Mouse (Mus musculus): ENCODE results near the gene Paqr9.
A peak's percentile ranks its signal among the peaks of the same experiment; 100 is the strongest.

The Paqr9 gene

DNA sequence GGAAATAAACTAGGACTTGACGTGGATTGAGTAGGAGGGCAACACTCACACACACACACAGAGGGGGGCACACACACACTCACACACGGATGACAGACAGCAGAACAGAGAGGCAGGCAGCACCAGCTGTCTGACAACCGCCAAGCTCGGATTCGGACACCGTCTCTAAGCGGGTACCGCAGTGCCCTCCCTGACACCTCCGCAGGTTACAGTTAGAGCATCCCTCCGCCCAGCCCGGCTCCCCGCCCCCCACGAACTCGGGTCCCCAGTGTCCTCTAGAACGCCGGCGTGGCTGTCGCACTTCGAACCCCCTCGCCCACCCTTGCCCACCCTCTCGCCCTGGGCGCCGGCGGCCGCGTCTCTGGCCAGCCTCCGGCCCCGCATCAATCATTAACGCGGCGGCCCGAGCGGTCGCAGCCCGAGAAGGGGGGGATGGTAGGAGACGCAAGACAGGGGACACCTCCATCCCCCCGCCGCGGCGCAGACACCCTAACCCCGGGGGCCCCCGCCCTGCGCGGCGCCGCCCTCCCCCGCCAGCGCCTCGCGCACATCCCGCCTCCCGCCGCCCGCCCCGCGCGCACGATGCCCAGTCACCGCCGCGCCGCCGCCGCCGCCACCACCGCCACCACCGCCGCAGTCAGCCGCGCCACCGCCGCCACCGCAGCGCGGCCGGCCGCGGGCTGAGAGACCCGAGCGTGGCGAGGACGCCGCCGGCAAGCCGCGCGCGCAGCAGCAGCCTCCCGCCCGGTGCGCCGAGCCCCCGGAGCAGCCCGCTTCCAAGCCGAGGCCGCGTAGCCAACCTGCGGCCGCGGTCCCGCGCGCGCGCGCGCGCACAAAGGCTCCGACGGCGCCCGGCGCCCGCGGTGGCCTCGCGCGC lies at the start of gene Paqr9:
Gene Paqr9, plus strand, starts transcription at position 599 of the 877 bp plus-strand sequence.
- DNase-seq = peak; percentile 74 to 80

DNA sequence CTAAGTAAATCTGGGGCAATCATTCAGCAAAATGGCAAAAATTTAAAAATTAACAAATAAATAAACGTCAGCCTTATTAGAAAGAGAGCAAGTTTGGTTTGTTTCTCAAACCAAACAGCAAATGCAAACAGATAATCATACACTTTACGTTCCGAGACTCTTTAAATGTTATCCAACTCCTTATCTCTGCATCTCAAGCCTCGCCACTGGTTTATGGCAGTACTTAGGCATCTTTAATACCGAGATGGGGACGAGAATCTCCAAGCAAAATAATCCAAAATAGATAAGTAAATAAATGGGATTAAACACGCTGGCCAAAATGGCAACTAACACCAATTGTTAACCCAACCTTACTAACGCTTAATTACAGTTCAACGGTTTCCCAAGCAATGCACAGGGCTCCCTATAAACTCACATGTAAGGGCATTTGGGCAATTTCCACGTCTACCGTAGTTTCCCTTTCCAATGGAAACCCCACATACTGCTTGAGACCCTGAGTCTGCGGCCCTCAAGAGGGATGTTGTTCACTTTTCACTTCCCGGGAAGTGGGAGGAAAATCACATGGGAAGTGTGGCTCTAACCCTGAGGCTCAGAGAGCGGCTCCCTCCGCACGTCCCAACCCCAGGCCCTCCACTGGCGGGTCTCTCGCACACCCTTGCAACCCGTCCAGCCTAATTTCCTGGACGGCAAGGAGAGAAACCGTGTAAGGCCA lies 48.6 kb upstream of the Paqr9 start:
- no peak for DNase-seq

DNA sequence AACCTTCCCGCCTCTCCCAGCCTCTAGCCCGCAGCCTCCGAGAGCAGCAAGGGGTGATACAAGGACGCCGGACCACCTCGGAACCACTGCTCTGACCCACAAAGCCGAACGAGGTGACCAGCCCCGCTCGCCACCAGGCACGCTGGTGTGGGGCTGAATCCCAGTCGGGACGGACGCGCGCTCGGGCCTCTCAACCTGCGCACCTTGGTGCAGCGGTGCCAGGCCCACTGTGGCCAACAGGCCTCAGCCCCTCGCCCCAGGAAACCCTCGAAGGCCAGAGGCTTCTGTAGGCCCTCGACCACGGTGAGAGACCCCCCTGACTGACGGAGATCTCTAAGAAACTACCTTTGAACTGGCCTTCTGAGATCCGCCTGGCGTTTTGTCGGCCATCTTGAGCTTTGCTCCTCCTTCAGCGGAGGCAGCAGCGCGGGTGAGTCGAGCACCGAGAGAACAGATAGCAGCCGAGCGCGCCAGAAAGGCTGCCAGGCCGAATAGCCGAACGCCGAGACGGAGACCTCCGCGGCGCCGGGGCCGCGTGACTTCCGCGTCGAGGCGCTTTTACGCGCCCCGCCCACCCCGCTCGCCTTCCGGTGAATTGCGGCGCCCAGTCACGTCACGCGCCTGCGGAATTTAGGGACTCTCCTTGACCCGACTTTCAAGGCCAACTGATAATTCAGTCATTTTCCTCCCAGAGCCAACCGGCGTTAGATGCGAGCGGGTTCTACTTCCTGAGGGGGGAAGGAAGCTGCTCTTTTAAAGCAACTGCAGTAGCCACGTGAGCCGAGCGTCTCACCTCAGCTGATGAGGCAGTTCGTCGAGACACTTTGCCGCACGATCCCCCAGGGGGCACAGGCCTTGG lies 47.8 kb upstream of the Paqr9 start, which contains the start of gene U2surp:
Gene U2surp, minus strand, starts transcription at position 525 of the 859 bp plus-strand sequence.
- DNase-seq = peak; percentile 97 to 98

DNA sequence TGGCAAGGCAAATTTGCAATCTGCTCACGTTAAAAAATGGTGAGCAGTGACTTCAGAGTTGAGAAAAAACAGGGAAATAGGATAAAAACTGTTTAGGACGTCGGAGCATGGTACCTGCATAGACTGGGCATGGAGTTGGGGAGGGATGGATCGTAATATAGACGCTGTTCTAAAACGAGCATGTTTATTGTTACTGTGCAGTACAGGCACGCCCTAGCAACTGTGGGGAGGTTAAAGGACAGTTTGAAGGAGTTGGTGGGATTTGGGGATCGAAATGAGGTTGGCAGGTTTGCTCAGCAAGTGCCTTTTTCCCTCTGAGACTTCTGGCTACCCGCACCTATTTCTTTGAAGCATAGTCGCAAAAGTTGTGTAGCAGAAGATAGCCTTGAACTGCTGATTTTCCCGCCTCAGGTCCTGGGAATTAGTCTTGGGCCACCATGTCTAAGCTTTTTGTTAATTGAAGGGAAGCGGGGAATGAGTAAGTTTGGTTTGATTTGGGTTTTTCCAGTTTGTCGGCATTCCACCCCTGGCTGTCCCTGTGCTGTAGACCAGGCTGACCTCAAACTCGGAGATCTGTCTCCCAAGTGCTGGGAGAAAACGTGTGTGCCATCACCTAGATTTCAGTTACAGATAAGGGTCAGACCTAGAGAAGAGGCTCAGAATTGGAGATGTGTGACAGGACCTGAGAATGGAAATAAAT lies 47.0 kb upstream of the Paqr9 start:
- DNase-seq = no peak

DNA sequence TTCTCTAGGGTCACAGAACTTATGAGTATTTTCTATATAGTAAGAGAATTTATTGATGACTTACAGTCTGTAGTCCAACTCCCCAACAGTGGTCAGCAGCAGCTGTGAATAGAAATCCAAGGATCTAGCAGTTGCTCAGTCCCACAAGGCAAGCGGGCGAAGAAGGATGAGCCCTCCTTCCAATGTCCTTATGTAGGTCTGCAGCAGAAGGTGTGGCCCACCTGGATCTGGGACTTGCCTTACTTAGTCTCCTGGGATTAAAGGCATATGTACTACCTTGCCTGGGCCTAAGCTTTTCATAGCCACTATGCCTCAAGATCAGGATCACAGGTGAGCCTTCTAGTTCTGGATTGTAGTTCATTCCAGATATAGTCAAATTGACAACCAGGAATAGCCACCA lies 45.7 kb upstream of the Paqr9 start:
- DNase-seq = no peak

DNA sequence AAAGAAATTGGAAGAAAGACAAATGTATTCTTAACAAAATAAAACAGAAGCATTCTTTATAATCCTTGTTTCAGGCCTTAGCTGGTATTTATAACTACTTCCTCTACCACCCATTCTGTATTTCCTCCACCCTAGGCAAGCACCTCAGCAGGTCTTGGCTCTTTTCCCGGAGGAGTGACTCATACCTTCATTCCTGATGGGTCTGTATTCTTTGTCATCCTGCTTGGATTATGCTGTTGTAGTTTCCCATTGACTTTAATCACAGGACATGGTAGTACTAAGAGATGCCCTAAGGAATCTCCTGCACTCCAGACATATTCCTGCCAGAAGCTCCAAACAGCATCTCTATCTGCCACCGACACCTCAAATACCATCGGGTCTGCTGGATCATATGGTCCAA lies 45.1 kb upstream of the Paqr9 start:
- peak; percentile 48 to 49 for DNase-seq

DNA sequence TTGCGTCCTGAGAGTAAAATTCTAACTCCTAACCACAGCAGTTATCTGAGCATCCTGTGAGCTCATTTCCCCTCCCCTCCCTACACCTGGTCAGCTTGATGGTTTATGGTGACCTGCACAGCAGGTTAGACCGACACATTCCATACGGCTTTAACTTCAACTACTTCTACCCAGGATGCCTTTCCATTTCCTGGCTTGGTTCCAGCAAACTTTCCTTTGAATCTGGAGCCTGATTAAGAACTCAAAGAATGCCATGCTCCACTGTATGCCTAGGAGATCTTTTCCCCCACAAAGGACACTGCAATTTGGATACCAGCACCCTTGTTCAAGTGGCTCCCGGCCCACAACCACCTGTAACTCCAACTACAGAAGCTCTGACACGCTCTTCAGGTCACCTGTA lies 38.9 kb upstream of the Paqr9 start:
- no peak for DNase-seq

DNA sequence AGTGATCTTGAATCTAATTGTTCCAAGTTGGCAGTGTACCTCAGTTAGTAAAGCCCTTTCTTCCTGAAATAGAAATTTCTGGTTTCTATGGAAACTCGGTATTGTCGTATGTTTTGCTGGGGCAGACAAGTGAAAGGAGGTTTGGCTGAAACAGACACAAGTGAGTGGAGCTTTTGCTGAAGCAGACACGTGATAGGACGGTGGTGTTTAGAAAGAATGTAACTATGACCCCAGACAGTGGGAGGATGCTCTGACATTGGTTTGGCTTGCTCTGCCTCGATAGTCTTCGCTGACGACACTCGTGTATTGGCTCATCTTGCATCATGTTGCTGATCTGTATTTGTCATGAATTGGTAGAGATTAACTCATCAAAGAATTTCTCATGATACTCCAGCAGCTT lies 38.4 kb upstream of the Paqr9 start:
- DNase-seq = no peak

DNA sequence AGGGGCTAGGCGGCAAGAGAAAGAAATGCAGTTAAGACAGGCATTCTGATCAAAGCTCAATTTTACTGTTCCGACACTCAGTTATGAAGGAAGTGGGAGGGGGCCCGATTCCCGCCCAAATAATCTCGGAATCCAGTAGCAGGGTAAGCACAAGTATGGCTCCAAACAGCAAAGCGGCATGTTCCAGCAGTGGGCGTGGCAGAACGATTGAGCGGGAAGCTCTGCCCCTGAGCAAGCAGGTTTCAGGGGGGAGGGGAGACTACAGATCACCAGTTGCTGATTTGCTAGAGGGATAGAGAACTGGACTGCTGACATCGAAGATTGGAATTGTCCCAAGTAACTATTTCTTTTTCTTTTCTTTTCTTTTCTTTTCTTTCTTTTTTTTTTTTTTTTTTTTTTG lies 37.9 kb upstream of the Paqr9 start:
- no peak for DNase-seq

DNA sequence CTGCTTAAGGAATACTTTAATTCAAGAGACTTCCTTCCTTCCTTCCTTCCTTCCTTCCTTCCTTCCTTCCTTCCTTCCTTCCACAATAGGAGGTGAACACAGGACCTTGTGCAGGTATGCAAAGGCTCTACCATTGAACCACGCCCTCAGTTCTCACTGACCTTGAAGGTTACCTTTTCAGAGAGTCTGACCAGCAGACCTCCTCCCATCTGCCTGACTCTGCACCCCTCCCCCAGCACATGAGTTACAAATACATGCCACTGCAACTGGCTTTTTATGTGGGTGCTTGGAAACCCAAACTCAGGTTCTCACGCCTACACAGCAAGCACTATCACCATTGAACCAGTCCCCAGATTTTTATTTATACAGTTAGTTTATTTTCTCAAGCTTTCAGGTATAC lies 36.9 kb upstream of the Paqr9 start:
- DNase-seq = no peak

DNA sequence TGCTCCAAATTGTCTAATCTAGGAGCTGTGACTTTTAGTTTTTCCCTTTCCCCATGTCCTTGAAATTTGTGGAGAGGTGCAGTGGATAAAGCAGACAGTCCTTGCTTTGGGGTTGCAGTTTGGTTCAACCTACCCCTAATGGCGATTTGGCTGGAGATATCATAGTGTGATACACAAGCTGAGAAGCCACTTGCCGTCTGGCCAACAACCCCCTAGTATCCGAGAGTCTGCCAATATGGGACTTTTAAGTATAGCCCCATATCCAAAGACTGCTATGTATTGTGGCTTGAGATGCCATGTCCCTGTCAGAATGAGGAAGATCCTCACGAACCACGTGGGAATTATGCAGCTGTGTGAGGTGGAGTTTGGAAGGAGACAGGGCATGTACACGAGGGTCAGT lies 34.1 kb upstream of the Paqr9 start:
- no peak for DNase-seq

DNA sequence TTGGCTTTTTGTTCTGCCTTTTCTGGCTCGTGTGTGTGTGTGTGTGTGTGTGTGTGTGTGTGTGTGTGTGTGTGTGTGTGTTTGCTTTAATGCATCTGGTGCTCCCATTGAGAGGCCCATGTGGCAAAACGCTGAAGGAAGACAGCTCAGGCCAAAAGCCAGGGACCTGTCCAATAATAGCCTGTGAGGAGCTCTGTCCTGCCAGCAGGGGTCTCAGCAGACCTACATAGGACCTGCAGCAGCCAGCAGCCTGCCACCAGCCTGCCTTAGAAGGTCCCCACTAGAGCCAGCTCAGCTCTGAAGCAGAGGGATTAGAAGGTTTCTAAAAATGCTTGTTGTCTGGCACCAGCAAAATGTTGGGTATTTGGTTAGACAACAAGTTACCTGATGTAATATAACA lies 33.5 kb upstream of the Paqr9 start:
- DNase-seq = peak; percentile 89 to 90

DNA sequence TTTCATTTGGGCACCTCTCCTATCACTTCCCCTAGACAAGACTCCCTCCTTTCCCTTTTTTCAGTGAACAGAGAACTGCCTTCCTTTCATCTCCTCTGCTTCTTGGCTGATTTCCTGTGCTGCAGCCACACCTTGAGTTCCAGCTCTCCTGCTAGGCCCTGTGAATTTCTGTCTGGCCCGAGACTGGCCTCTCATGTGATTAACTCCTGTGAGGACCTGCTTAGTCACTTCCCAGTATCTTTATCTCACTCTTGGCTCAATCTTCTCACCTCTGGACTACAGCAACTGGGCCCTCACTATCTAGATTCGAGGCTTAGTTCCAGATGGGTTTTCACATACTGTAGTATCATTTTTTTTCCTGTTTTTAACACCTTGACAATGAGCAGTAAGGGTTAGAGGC lies 31.8 kb upstream of the Paqr9 start:
- DNase-seq = peak in 1 of 2 experiments; percentile 38

DNA sequence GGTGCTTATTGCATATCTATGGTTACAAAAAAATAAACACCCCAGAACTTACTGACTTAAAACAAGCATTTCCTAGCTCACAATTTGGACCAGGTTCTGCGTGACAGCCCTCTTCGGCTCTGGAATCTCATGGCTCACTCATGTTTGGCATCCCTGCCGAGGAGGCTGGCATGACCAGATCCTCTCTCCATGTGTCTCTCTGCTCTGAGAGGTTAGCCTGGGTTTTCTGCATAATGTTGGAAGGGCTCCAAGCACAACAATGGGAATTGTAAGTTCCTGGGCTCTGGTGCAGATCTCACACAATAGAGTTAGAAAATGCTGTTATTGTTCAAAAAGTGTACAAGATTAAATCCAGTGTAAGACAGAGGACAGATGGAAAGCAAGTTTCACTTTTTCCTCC lies 28.3 kb upstream of the Paqr9 start:
- DNase-seq = peak; percentile 71 to 73

DNA sequence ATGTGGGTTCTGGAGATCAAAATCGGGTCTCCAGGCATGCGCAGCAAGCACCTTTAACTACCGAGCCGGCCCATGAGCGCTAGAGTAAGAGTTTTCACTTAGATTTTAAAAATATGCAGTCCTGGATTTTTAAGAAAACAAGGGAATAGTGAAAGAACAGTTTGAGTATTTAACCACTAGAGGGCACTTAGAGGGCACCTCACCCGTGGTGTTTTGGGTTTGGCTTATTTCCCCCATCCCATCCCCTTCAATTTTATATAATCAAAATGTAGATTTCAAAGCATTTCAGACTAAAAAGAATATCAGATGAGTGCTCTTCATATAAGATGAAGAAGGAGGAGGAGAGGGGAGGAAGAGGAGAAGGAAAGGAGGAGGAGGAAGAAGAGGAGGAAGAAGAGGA lies 25.6 kb upstream of the Paqr9 start:
- DNase-seq = no peak

DNA sequence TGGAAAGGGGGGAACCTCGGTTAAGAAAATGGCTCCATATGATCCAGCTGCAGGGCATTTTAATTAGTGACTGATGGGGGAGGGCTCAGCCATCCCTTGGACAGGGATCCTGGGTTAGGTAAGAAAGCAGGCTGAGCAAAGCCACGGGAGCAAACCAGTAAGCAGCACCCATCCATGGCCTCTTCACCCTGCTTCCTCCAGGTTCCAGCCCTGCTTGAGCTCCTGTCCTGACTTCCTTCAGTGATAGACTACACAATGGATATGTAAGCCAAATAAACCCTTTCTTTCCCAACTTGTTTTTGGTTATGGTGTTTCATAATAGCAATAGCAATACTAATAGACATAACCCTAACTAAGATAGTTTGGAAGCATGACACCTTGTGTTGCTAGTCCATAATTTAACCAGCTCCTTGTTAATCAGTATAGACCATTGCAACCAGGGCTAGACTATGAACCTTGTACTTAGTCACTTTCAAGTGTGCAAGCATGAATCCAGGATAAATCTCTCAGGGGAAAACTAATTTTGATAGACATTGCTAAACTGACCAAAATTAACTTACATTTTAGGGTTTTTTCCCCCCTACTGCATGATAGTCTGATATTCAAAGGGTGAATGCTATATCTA lies 20.2 kb upstream of the Paqr9 start:
- DNase-seq = no peak

DNA sequence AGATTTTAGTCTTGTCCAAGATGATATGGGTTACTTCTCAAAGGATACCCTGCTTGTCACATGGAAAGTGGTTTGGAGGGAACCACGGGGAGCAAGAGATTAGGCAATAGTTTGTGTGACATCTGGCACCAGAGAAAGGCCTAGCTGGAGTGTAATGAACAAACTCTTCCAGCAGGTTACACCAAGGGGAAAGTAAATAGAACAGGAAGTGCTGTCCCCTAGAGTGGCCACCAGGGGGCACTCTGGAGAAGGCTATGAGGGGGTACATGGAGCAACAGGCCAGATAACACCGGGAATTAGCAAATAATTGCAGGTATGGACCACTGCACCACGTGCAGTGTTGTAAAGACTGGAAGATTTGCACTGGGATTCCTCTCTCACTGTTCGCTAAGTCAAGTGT lies 19.0 kb upstream of the Paqr9 start:
- DNase-seq = peak; percentile 57 to 70

DNA sequence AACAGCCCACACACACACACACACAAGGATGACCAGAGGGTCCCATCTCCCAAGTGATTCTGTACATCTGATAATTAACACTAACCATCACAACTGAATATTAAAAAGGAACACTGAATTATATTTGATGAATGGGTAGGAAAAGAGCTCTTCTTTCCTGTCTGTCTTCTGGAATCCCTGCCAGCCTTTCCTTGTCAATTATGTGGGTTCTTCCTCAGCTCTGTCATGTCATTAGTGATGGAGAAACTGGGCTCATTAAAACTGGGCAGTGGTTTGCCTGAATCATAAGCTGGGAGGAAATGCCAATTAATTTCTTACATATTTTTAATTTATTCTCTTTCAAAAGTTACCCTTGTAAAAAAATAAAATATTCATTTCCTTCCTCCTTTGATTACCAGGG lies 18.2 kb upstream of the Paqr9 start:
- no peak for DNase-seq

DNA sequence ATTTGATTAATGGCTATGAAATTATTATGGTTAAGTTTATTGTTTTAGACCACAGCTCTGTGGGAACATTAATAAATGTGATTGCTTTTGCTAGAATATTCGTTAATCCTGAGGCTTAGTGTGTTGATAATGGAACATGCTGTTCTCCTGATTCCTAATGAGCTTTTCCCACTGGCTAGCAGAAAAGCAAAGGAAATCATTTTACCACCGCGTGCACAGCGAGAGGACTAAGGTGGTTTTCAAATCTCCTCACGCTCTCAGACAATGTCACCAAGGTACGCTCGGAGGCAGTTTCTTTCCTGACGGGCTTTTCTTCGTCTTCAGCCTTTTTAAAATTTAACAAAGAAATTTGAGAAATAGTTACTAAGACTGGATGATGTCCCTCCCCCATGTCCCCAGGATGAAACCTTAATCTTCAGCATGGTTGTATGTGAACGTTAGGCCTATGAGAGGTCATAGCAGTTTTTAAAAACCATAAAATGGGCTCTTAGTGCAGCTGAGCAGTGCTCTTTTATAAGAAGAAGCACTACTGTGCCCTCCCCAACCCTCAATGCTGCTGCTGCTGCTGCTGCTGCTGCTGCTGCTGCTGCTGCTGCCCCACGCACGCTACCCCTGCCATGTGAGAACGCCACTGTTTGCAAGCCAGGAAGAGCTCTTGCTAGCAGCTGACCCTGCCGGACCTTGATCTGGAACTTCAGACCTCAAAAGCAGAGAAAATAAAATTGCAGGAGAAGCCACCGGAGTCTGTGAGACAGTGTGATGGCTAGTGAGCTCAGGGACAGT lies 17.6 kb upstream of the Paqr9 start:
- DNase-seq = no peak

DNA sequence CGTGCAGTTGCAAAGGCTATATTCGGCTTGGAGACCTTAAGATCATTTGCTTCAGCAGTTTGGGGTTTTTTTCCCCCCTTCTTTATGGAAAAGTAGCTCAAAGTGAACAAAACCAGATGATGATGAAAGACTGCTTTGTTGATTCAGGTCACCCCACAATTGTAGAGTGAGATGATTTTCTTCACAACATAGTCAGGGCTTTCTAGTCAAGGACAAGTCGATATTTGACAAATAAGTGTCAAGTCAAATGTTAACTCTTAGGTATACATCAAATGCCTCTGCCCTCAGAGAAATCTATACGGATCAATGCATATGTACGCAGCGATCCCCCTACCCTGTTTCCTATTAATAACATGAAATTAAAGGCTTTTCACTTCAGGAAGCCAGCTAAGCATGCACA lies 17.0 kb upstream of the Paqr9 start:
- no peak for DNase-seq

DNA sequence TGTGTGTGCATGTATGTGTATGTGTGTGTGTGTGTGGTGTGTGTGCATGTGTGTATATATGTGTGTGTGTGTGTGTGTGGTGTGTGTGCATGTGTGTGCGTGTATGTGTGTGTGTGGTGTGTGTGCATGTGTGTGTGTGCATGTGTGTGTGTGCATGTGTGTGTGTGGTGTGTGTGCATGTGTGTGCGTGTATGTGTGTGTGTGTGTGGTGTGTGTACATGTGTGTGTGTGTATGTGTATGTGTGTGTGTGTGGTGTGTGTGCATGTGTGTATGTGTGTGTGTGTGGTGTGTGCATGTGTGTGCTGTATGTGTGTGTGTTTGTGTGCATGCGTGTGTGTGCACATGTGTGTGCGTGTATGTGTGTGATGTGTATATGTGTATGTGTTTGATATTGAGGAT lies 14.9 kb upstream of the Paqr9 start:
- DNase-seq = no peak
